Mouse (Mus musculus) cerebellum, adult 2 months (tissue): Measurements from ENCODE around the gene Raf1.

Source experiments
- CTCF ChIP-seq: fragments of 200-500 bp; IDR thresholded peaks from 2 replicates; pipeline ENCODE4 v1.5.1; 2011; ENCODE audit warnings: low read depth, mild to moderate bottlenecking, control low read depth, low read length, moderate library complexity, borderline replicate concordance; ENCODE audit not compliant: insufficient read depth
- POLR2A ChIP-seq: fragments of 200-500 bp; IDR thresholded peaks from 2 replicates; pipeline ENCODE4 v1.6.1; 2011; ENCODE audit warnings: low read length, control low read depth, borderline replicate concordance; ENCODE audit not compliant: insufficient read depth

- no peak for TF ChIP-seq CTCF
- no peak for TF ChIP-seq POLR2A
Observed at GRCm38 (mm10) chr6:115619818-115620217, 56.6 kb downstream of the Raf1 start.
